Comparison of ENCODE assay signal across 16 mouse cellular contexts in the genomic region with DNA sequence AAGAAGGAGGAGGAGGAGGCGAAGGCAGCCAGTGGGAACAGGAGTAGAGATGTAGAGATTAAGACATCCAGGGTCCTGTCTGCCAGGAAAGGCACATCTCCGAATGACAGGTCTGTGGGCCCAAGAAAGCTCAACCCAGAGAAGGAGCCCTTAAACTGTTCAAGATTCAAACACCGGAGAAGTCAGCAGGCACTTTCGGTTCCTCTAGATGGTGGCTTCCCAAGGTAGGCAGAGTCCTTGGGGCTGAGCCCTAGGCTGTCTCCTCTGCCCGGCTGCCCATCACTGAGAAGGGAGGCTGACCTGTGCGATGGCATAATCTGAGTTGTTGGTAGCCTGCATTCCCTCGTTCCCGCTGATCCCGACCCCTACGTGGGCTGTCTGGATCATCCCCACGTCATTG.
"Had no signal": no experiment of that assay in that cellular context is flagged by ENCODE, and none has a peak within 500 bp of the region (broad histone marks: within the 10 kb centered on the region; RNA-seq: fewer than 3 reads in every experiment).

No protein-coding gene starts in this region.

- H3K4me1 ChIP-seq: liver, embryonic 13.5 days; liver, embryonic 15.5 days; megakaryocyte, embryonic 14.5 days; midbrain, embryonic 15.5 days; neural tube, embryonic 12.5 days; stomach, embryonic 15.5 days had no signal

- H3K27me3 ChIP-seq: liver, embryonic 13.5 days; liver, embryonic 15.5 days; lung, embryonic 15.5 days; megakaryocyte, embryonic 14.5 days; midbrain, embryonic 13.5 days; midbrain, embryonic 15.5 days; neural tube, embryonic 12.5 days; stomach, embryonic 15.5 days had no signal

- ATAC-seq: liver, postnatal 0 days; lung, postnatal 0 days; midbrain, embryonic 13.5 days; midbrain, embryonic 15.5 days had no signal

- H3K27ac ChIP-seq: liver, embryonic 13.5 days; liver, embryonic 15.5 days; lung, embryonic 15.5 days; macrophage; midbrain, embryonic 13.5 days; midbrain, embryonic 15.5 days; neural tube, embryonic 12.5 days; stomach, embryonic 15.5 days had no signal

- DNase-seq: liver, embryonic 13.5 days; liver, postnatal 0 days; lung, adult 2 months; lung, postnatal 14 days; lung, postnatal 36 days; right cerebral cortex, postnatal 14 days had no signal

- H3K36me3 ChIP-seq: liver, embryonic 13.5 days; liver, embryonic 15.5 days; lung, embryonic 15.5 days; midbrain, embryonic 15.5 days; neural tube, embryonic 12.5 days; stomach, embryonic 15.5 days had no signal

- H3K4me2 ChIP-seq: liver, embryonic 13.5 days; liver, embryonic 15.5 days; lung, embryonic 15.5 days; midbrain, embryonic 11.5 days; midbrain, embryonic 13.5 days; midbrain, embryonic 15.5 days; neural tube, embryonic 12.5 days; stomach, embryonic 15.5 days had no signal

- H3K9me3 ChIP-seq: liver, embryonic 13.5 days; liver, embryonic 15.5 days; lung, embryonic 15.5 days; midbrain, embryonic 15.5 days; stomach, embryonic 15.5 days had no signal

- H3K4me3 ChIP-seq: liver, embryonic 13.5 days; liver, embryonic 15.5 days; lung, embryonic 15.5 days; megakaryocyte, embryonic 14.5 days; midbrain, embryonic 13.5 days; midbrain, embryonic 15.5 days; neural tube, embryonic 12.5 days; stomach, embryonic 15.5 days had no signal

- H3K9ac ChIP-seq: liver, embryonic 13.5 days; liver, embryonic 15.5 days; liver, postnatal 0 days; lung, embryonic 15.5 days; midbrain, embryonic 13.5 days; midbrain, embryonic 15.5 days; neural tube, embryonic 12.5 days; stomach, embryonic 15.5 days had no signal
